ENCODE assay signal across 9 mouse cellular contexts in the genomic region with DNA sequence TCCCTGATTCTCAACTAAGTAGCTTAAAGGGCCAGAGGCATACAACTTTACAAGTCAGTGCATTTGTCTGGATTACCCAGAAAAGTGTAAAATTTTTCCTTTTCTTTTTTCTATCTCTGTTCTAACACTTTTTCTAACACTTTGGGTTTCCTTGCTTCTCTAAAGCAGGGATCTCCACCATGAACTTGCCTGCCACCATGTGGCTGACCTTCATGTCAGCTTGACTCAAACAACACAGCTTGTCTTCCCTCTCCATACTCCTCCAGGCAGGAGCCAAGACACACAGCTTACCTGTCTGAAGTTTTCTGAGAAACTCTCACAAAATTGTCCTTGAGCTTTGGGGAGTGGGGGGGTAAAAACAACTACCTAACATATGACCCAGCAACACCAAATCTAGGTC. TPM values are rescaled to one million over a fixed set of nuclear protein-coding genes. Genes with fewer than 3 reads are reported as not detected.
DNase-seq lines count a peak whose midpoint lies in the region; ATAC-seq and TF ChIP-seq lines count a peak whose summit lies in the region.
"Had no signal": no experiment of that assay in that cellular context is flagged by ENCODE, and none has a peak within 500 bp of the region (broad histone marks: within the 10 kb centered on the region; RNA-seq: fewer than 3 reads in every experiment).

No protein-coding gene starts in this region.

- no peak overlapping the region for H3K4me3 ChIP-seq in heart, postnatal 0 days (ENCODE audit: low read depth, low read length)
- no peak overlapping the region for H3K4me3 ChIP-seq in lung, embryonic 14.5 days (ENCODE audit: low read depth, low read length)
- no peak overlapping the region for H3K4me3 ChIP-seq in forebrain, embryonic 10.5 days
- H3K4me3 ChIP-seq: liver, embryonic 13.5 days had no signal

- in situ Hi-C loops in Patski (cut with MboI; ENCODE audit: low pct_unique_long_range_greater_than_20kb), result no loop called here

- CTCF ChIA-PET in Patski (lab: Charles Lee), result interaction anchor here (0.7 to 1.3 kb wide), 4 partner anchors 14 to 506 kb away, joined by 3 to 4 read pairs (median 3); a partner anchor contains a TSS

- H3K36me3 ChIP-seq in heart, postnatal 0 days (replicated peaks; ENCODE audit: control insufficient read depth, insufficient read depth, low read length), result no peaks in the 10 kb centered on the region
- H3K36me3 ChIP-seq in lung, embryonic 14.5 days (ENCODE audit: insufficient read depth), result no peaks in the 10 kb centered on the region
- H3K36me3 ChIP-seq in forebrain, embryonic 10.5 days (replicated peaks), result no peaks in the 10 kb centered on the region
- H3K36me3 ChIP-seq: liver, embryonic 13.5 days had no signal

- H3K4me2 ChIP-seq in heart, postnatal 0 days (ENCODE audit: low read depth, low read length), result no peak overlapping the region
- H3K4me2 ChIP-seq in lung, embryonic 14.5 days, result no peak overlapping the region
- H3K4me2 ChIP-seq: liver, embryonic 13.5 days had no signal

- no peaks in the 10 kb centered on the region for H3K27me3 ChIP-seq in heart, postnatal 0 days (ENCODE audit: control insufficient read depth, insufficient read depth, low read length)
- no peaks in the 10 kb centered on the region for H3K27me3 ChIP-seq in Patski
- H3K27me3 ChIP-seq in lung, embryonic 14.5 days (ENCODE audit: insufficient read depth, low read length), result no peaks in the 10 kb centered on the region; the same call in 1 of the 2 replicates
- no peaks in the 10 kb centered on the region for H3K27me3 ChIP-seq in forebrain, embryonic 10.5 days (ENCODE audit: poor library complexity, severe bottlenecking)
- H3K27me3 ChIP-seq: liver, embryonic 13.5 days had no signal

- peak; percentile 56 for TF ChIP-seq CTCF in heart, postnatal 0 days (IDR thresholded peaks at IDR 0.05; ENCODE audit: low read depth)
- peak; percentile 68 for TF ChIP-seq CTCF in Patski (IDR thresholded peaks at IDR 0.05)
- peak; percentile 41 for TF ChIP-seq CTCF in lung, embryonic 14.5 days (IDR thresholded peaks at IDR 0.05; ENCODE audit: low read depth)

- H3K27ac ChIP-seq in heart, postnatal 0 days (ENCODE audit: low read depth), result no peak overlapping the region
- H3K27ac ChIP-seq in lung, embryonic 14.5 days (ENCODE audit: low read depth), result no peak overlapping the region
- H3K27ac ChIP-seq in forebrain, embryonic 10.5 days, result no peak overlapping the region
- H3K27ac ChIP-seq: liver, embryonic 13.5 days had no signal

- DNase-seq in heart, postnatal 0 days (ENCODE audit: low spot score), result peak; percentile 16
- no peak for DNase-seq in heart, adult 11 months
- peak; percentile 43 to 46 for DNase-seq in B cell, adult 2 months
- no peak for DNase-seq in Patski (ENCODE audit: low read depth, low spot score)
- DNase-seq in lung, embryonic 14.5 days, result peak; percentile 16
- DNase-seq in layer of hippocampus, postnatal 36 days, result no peak
- no peak for DNase-seq in cerebellum, postnatal 25 days
- no peak for DNase-seq in forebrain, embryonic 10.5 days (ENCODE audit: extremely low spot score, low spot score)
- DNase-seq: liver, embryonic 13.5 days had no signal

- H3K9me3 ChIP-seq in heart, postnatal 0 days (replicated peaks; ENCODE audit: control insufficient read depth, low read length), result no peaks in the 10 kb centered on the region
- H3K9me3 ChIP-seq in lung, embryonic 14.5 days (ENCODE audit: low read depth, low read length), result no peaks in the 10 kb centered on the region
- no peaks in the 10 kb centered on the region for H3K9me3 ChIP-seq in forebrain, embryonic 10.5 days
- H3K9me3 ChIP-seq: liver, embryonic 13.5 days had no signal

- POLR2A ChIA-PET in Patski (lab: Charles Lee), result no interaction called here

- TF ChIP-seq EP300 in heart, postnatal 0 days (IDR thresholded peaks at IDR 0.05; ENCODE audit: low read depth), result no peak

- no peak for ATAC-seq in heart, postnatal 0 days (ENCODE audit: insufficient read depth, low read depth)
- ATAC-seq in Patski, result no peak
- ATAC-seq in lung, embryonic 14.5 days (ENCODE audit: insufficient read depth), result no peak

- H3K9ac ChIP-seq in heart, postnatal 0 days (replicated peaks; ENCODE audit: low read depth, low read length), result no peak overlapping the region
- no peak overlapping the region for H3K9ac ChIP-seq in lung, embryonic 14.5 days
- H3K9ac ChIP-seq: liver, embryonic 13.5 days had no signal

- H3K4me1 ChIP-seq in heart, postnatal 0 days (ENCODE audit: control insufficient read depth, insufficient read depth), result no peaks in the 10 kb centered on the region
- H3K4me1 ChIP-seq in lung, embryonic 14.5 days (ENCODE audit: insufficient read depth), result no peaks in the 10 kb centered on the region
- no peaks in the 10 kb centered on the region for H3K4me1 ChIP-seq in forebrain, embryonic 10.5 days
- H3K4me1 ChIP-seq: liver, embryonic 13.5 days had no signal

RNA-seq across cellular contexts. Expression of a gene that starts 17.9 kb away (rescaled TPM):
- total RNA-seq in heart, postnatal 0 days (2014; rRNA removed; ENCODE audit: low replicate concordance), result 44.6 TPM in 2 replicates
- polyA plus RNA-seq in heart, postnatal 0 days (2015; fragmentation: Nextera tagmentation; extraction: Ambion mirVana), result 43.8 and 44.8 TPM in 2 replicates
- 72.7 TPM for polyA plus RNA-seq in Patski (2021)
- 33.8 and 35.1 TPM in 2 replicates for polyA plus RNA-seq in lung, embryonic 14.5 days (2014; fragmentation: Nextera tagmentation; extraction: Ambion mirVana)
- 10 to 100 TPM; 34.4 to 35.6 TPM for total RNA-seq in layer of hippocampus, postnatal 36 days (2021)
- 20.6 and 22.0 TPM in 2 replicates for polyA plus RNA-seq in forebrain, embryonic 10.5 days (2016; fragmentation: Nextera tagmentation; extraction: Ambion mirVana)

Comparison
In these comparisons a context has a peak if more than half of its experiments do, and no peak if none do; other contexts are left out.
1. DNase-seq: peak in heart, postnatal 0 days (single experiment), B cell, adult 2 months (2 of 2) and lung, embryonic 14.5 days (single experiment); none in heart, adult 11 months (single experiment), Patski (single experiment), layer of hippocampus, postnatal 36 days (0 of 2), cerebellum, postnatal 25 days (0 of 2) and forebrain, embryonic 10.5 days (single experiment).
2. Peak in every context shown above with its lines, with median percentiles within 50 percentile points of each other: CTCF ChIP-seq.